Mouse (Mus musculus) yolk sac, embryonic 10.5 days (tissue): Measurements from ENCODE around the gene Hcfc1r1.

Experiments used
- DNase-seq: peaks from one replicate; pipeline ENCODE4 v3.0.0-alpha.2; 2017; ENCODE audit warnings: low spot score

The Hcfc1r1 gene

GRCm38 (mm10) chr17:23719455-23719854, 46.1 kb downstream of the Hcfc1r1 start:
- no peak for DNase-seq

DNA sequence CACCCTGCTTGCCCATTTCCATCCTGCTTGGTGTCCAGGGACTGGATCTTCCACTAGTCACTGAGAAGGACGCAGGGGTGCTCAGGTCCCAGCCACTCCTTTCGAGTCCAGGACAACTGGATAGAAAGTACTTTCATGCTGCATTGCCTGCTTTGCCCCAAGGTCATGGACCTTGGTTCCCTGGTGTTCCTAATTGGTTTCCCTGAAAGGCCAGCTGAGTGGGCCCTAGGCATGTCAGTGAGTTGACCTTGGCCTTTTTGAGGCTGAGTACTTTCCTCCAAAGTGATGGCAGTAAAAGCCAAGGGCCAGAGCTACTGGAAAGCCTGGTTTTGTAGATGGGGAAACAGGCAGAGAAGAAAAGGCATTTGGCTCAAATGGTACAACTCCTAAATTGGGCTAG, 48.5 kb downstream of the Hcfc1r1 start:
- no peak for DNase-seq

- DNase-seq, result no peak
Observed at GRCm38 (mm10) chr17:23722376-23723125, 49.2 kb downstream of the Hcfc1r1 start, which contains the start of gene 1520401A03Rik. TSS of gene 1520401A03Rik (minus strand) at chr17:23722783.
